Mouse (Mus musculus) monocyte, adult 2 months (primary cell): ENCODE data around the gene Rbp4.

Experiments used
- DNase-seq, 2 experiments: peaks; one replicate each; pipeline ENCODE4 v3.0.0; 2022; ENCODE audit warnings: low spot score in 2 of 2, low read depth in 1 of 2

Rbp4 gene

GRCm38 (mm10) chr19:38125219-38125610, at the start of gene Rbp4:
Gene Rbp4 (minus strand): TSS chr19:38125281.
- DNase-seq: no peak

- DNase-seq: no peak
These were observed 39.6 kb upstream of the Rbp4 start for GRCm38 (mm10) chr19:38164633-38165032.

- DNase-seq: no peak
These were observed 36.7 kb upstream of the Rbp4 start for GRCm38 (mm10) chr19:38161648-38162354.

GRCm38 (mm10) chr19:38156243-38156642, 31.2 kb upstream of the Rbp4 start:
- no peak for DNase-seq

- DNase-seq: no peak
These were observed 18.6 kb upstream of the Rbp4 start for GRCm38 (mm10) chr19:38143540-38144271.

- DNase-seq: no peak
These were observed 9.7 kb upstream of the Rbp4 start for GRCm38 (mm10) chr19:38134806-38135205.

- no peak for DNase-seq
These were observed 8.9 kb upstream of the Rbp4 start for GRCm38 (mm10) chr19:38133986-38134385.

- DNase-seq: no peak
These were observed 7.4 kb upstream of the Rbp4 start, which contains the start of gene Pde6c for GRCm38 (mm10) chr19:38132481-38132880. Gene Pde6c (plus strand): TSS chr19:38132781.

- no peak for DNase-seq
These were observed 1.6 kb upstream of the Rbp4 start for GRCm38 (mm10) chr19:38126656-38127055.

- no peak for DNase-seq
These were observed 471 bp downstream of the Rbp4 start for GRCm38 (mm10) chr19:38124401-38125218.

GRCm38 (mm10) chr19:38123921-38124320, 1.2 kb downstream of the Rbp4 start:
- no peak for DNase-seq

GRCm38 (mm10) chr19:38120123-38120760, 4.8 kb downstream of the Rbp4 start:
- DNase-seq: no peak

- DNase-seq: no peak
These were observed 10.1 kb downstream of the Rbp4 start for GRCm38 (mm10) chr19:38114834-38115491.

- no peak for DNase-seq
These were observed 12.5 kb downstream of the Rbp4 start for GRCm38 (mm10) chr19:38112575-38112974.

GRCm38 (mm10) chr19:38111056-38111455, 14.0 kb downstream of the Rbp4 start:
- DNase-seq: no peak

GRCm38 (mm10) chr19:38109506-38110242, 15.4 kb downstream of the Rbp4 start:
- DNase-seq: no peak

- DNase-seq: no peak
These were observed 17.2 kb downstream of the Rbp4 start for GRCm38 (mm10) chr19:38107871-38108270.

- DNase-seq: peak; percentile 22 to 26
These were observed 28.0 kb downstream of the Rbp4 start, which contains the start of gene Ffar4 for GRCm38 (mm10) chr19:38096858-38097758. Gene Ffar4 (plus strand): TSS chr19:38097071.

GRCm38 (mm10) chr19:38096231-38096630, 28.9 kb downstream of the Rbp4 start:
- no peak for DNase-seq
